In genomic region chr7:70515341-70515851, GRCm38 (mm10) we compare ENCODE assay signal across 10 mouse cellular contexts.
DNase-seq lines count a peak whose midpoint lies in the region; ATAC-seq lines count a peak whose summit lies in the region.
"Had no signal": no experiment of that assay in that cellular context is flagged by ENCODE, and none has a peak within 500 bp of the region (broad histone marks: within the 10 kb centered on the region; RNA-seq: fewer than 3 reads in every experiment).

No protein-coding gene starts in this region.

- no peak for DNase-seq in heart, adult 18-20 months
- DNase-seq in embryonic facial prominence, embryonic 14.5 days (ENCODE audit: low spot score) = no peak
- DNase-seq in kidney, postnatal 4 days = peak; percentile 40 to 59
- DNase-seq in spleen, postnatal 36 days (ENCODE audit: low spot score in 2 of 2) = no peak
- DNase-seq in left cerebral cortex, postnatal 14 days (ENCODE audit: low spot score in 2 of 2) = no peak
- DNase-seq: cerebellum, postnatal 14 days had no signal

- H3K9me3 ChIP-seq in heart, embryonic 13.5 days = no peaks in the 10 kb centered on the region
- H3K9me3 ChIP-seq in embryonic facial prominence, embryonic 14.5 days (ENCODE audit: control insufficient read depth, low read length) = no peaks in the 10 kb centered on the region
- H3K9me3 ChIP-seq in stomach, embryonic 14.5 days (ENCODE audit: control insufficient read depth, low read depth, low read length) = no peaks in the 10 kb centered on the region

- no peak overlapping the region for H3K9ac ChIP-seq in heart, embryonic 13.5 days
- H3K9ac ChIP-seq in embryonic facial prominence, embryonic 14.5 days (ENCODE audit: low read depth, low read length) = no peak overlapping the region
- H3K9ac ChIP-seq in stomach, embryonic 14.5 days (replicated peaks; ENCODE audit: low read depth, low read length) = no peak overlapping the region

- peak overlapping the region; percentile 35 for H3K4me2 ChIP-seq in heart, embryonic 13.5 days
- peak overlapping the region; percentile 19; the same call in 1 of the 2 replicates for H3K4me2 ChIP-seq in embryonic facial prominence, embryonic 14.5 days (ENCODE audit: low read depth, low read length)
- peak overlapping the region; percentile 31 for H3K4me2 ChIP-seq in stomach, embryonic 14.5 days (replicated peaks; ENCODE audit: low read depth, low read length)

- no peaks in the 10 kb centered on the region for H3K36me3 ChIP-seq in heart, embryonic 13.5 days
- no peaks in the 10 kb centered on the region for H3K36me3 ChIP-seq in embryonic facial prominence, embryonic 14.5 days (ENCODE audit: control insufficient read depth, insufficient read depth, low read length)
- no peaks in the 10 kb centered on the region for H3K36me3 ChIP-seq in stomach, embryonic 14.5 days (ENCODE audit: control insufficient read depth, insufficient read depth, low read length)

- peaks cover 22% of the 10 kb centered on the region for H3K27me3 ChIP-seq in heart, embryonic 13.5 days (replicated peaks)
- no peaks in the 10 kb centered on the region for H3K27me3 ChIP-seq in embryonic facial prominence, embryonic 14.5 days (replicated peaks; ENCODE audit: control insufficient read depth, insufficient read depth, low read length)
- H3K27me3 ChIP-seq in stomach, embryonic 14.5 days (ENCODE audit: control insufficient read depth, insufficient read depth, low read length) = no peaks in the 10 kb centered on the region
- H3K27me3 ChIP-seq: CH12.LX had no signal

- 29% methylated on average over 8 of the region's 8 CpGs for WGBS in heart, embryonic 13.5 days
- WGBS in embryonic facial prominence, embryonic 14.5 days = 25% methylated on average over 8 of the region's 8 CpGs
- 7% methylated on average over 8 of the region's 8 CpGs for WGBS in stomach, embryonic 14.5 days

- H3K27ac ChIP-seq in heart, embryonic 13.5 days (replicated peaks) = peak overlapping the region; percentile 18; the same call in 1 of the 2 replicates
- no peak overlapping the region for H3K27ac ChIP-seq in embryonic facial prominence, embryonic 14.5 days (replicated peaks; ENCODE audit: low read depth, low read length)
- peak overlapping the region; percentile 64; the same call in 1 of the 2 replicates for H3K27ac ChIP-seq in stomach, embryonic 14.5 days (ENCODE audit: low read length)

- H3K4me1 ChIP-seq in heart, embryonic 13.5 days = peaks cover 13% of the 10 kb centered on the region
- peaks cover 13% of the 10 kb centered on the region for H3K4me1 ChIP-seq in embryonic facial prominence, embryonic 14.5 days (ENCODE audit: control insufficient read depth, insufficient read depth, low read length)
- H3K4me1 ChIP-seq in stomach, embryonic 14.5 days (ENCODE audit: control insufficient read depth, insufficient read depth, low read length) = peaks cover 18% of the 10 kb centered on the region

- H3K4me3 ChIP-seq in heart, embryonic 13.5 days = no peak overlapping the region
- no peak overlapping the region for H3K4me3 ChIP-seq in embryonic facial prominence, embryonic 14.5 days (ENCODE audit: low read depth, low read length)
- H3K4me3 ChIP-seq in stomach, embryonic 14.5 days (ENCODE audit: low read depth, low read length) = no peak overlapping the region

- intact Hi-C loops in left cerebral cortex, postnatal 14 days (cut with DNase I) = no loop called here

- ATAC-seq in heart, embryonic 13.5 days (ENCODE audit: extremely low read depth, insufficient number of reproducible peaks, low FRiP score, low TSS enrichment) = no peak
- peak; percentile 62; the same call in 1 of the 2 replicates for ATAC-seq in embryonic facial prominence, embryonic 14.5 days (ENCODE audit: low read depth)
- peak; percentile 91 for ATAC-seq in stomach, embryonic 14.5 days (ENCODE audit: insufficient number of reproducible peaks, insufficient read depth, low FRiP score, low read depth)
- ATAC-seq in erythroid progenitor cell, adult 5-6 weeks (replicated peaks; ENCODE audit: low FRiP score, poor library complexity, severe bottlenecking) = no peak

Comparison
In these comparisons a context has a peak if more than half of its experiments do, and no peak if none do; other contexts are left out.
1. ATAC-seq: peak in embryonic facial prominence, embryonic 14.5 days (single experiment) and stomach, embryonic 14.5 days (single experiment); none in heart, embryonic 13.5 days (single experiment) and erythroid progenitor cell, adult 5-6 weeks (single experiment).
2. DNase-seq: peak in kidney, postnatal 4 days (2 of 2); none in heart, adult 18-20 months (0 of 2), embryonic facial prominence, embryonic 14.5 days (single experiment), spleen, postnatal 36 days (0 of 2) and left cerebral cortex, postnatal 14 days (0 of 2).
3. Peak in every context shown above with its lines, with median percentiles within 50 percentile points of each other: H3K4me2 ChIP-seq.